Mouse (Mus musculus) limb, embryonic 13.5 days (tissue): ENCODE data around the gene Ccnc. TPM values are rescaled to one million over a fixed set of nuclear protein-coding genes. Genes with fewer than 3 reads are reported as not detected.

ENCODE experiments used
- ATAC-seq: fragments of 200-750 bp; cut with Nextera tagmentation; 2 replicates; pipeline ENCODE4 v1.8.0; 2017; ENCODE audit warnings: low read depth, moderate number of reproducible peaks, moderate TSS enrichment; ENCODE audit not compliant: low FRiP score
- H3K27ac ChIP-seq: fragments of 300-500 bp; sonication (generic); 2 replicates; pipeline ENCODE4 v1.5.1; 2015; ENCODE audit warnings: inconsistent platforms, mild to moderate bottlenecking, moderate library complexity
- H3K27me3 ChIP-seq: fragments of 300-500 bp; sonication (generic); 2 replicates; pipeline ENCODE4 v1.6.1; 2015; ENCODE audit warnings: mild to moderate bottlenecking, inconsistent platforms
- H3K36me3 ChIP-seq: fragments of 300-500 bp; sonication (generic); 2 replicates; pipeline ENCODE4 v1.6.1; 2015; ENCODE audit warnings: inconsistent platforms, mild to moderate bottlenecking, moderate library complexity
- H3K4me1 ChIP-seq: fragments of 300-500 bp; sonication (generic); 2 replicates; pipeline ENCODE4 v1.6.1; 2015; ENCODE audit warnings: inconsistent platforms
- H3K4me2 ChIP-seq: fragments of 300-500 bp; sonication (generic); replicated peaks from 2 replicates; pipeline ENCODE4 v1.6.1; 2015; ENCODE audit warnings: inconsistent platforms, mild to moderate bottlenecking, moderate library complexity
- H3K4me3 ChIP-seq: fragments of 300-500 bp; sonication (generic); 2 replicates; pipeline ENCODE4 v1.5.1; 2015; ENCODE audit warnings: moderate library complexity, mild to moderate bottlenecking, inconsistent platforms
- H3K9ac ChIP-seq: fragments of 300-500 bp; sonication (generic); 2 replicates; pipeline ENCODE4 v1.6.1; 2015; ENCODE audit warnings: mild to moderate bottlenecking, inconsistent platforms
- H3K9me3 ChIP-seq: fragments of 300-500 bp; sonication (generic); 2 replicates; pipeline ENCODE4 v1.6.1; 2016; ENCODE audit warnings: inconsistent platforms
- WGBS: fragments of 180-500 bp; shearing (Covaris S2); methylation state at CpG from one replicate; pipeline ENCODE4 v1.1.7; 2015; 5-methylcytosine and 5-hydroxymethylcytosine counted together
- polyA plus RNA-seq: library from polyadenylated mRNA; unstranded; fragments of >200 nt; fragmentation: Nextera tagmentation; extraction: Ambion mirVana; gene quantifications from 2 replicates; pipeline ENCODE4 v1.2.1, GENCODE M21; 2015

The Ccnc gene
- polyA plus RNA-seq, 1 experiment from 2014 or later = 45.0 TPM

GRCm38 (mm10) chr4:21745723-21746122, 18.2 kb downstream of the Ccnc start:
- Histone ChIP-seq H3K4me3 (no peak overlapping the region), H3K9me3 (no peaks in the 10 kb centered on the region), H3K4me2 (no peak overlapping the region), H3K27me3 (no peaks in the 10 kb centered on the region), H3K4me1 (no peaks in the 10 kb centered on the region), H3K36me3 (peaks cover 25% of the 10 kb centered on the region), H3K9ac (no peak overlapping the region), H3K27ac (no peak overlapping the region)
- no peak for ATAC-seq
- WGBS = 58% methylated on average over 5 of the region's 5 CpGs

GRCm38 (mm10) chr4:21755123-21755789, 27.8 kb downstream of the Ccnc start:
- Histone ChIP-seq H3K9ac (no peak overlapping the region), H3K36me3 (peaks cover 16% of the 10 kb centered on the region), H3K4me2 (no peak overlapping the region), H3K9me3 (no peaks in the 10 kb centered on the region; the same call in 1 of the 2 replicates), H3K4me3 (no peak overlapping the region), H3K4me1 (no peaks in the 10 kb centered on the region), H3K27me3 (no peaks in the 10 kb centered on the region), H3K27ac (no peak overlapping the region)
- ATAC-seq = no peak
- 71% methylated on average over 4 of the region's 4 CpGs for WGBS

GRCm38 (mm10) chr4:21758860-21759259, 31.4 kb downstream of the Ccnc start:
- H3K4me3 ChIP-seq = no peak overlapping the region
- 75% methylated on average over 1 of the region's 1 CpGs for WGBS
- ATAC-seq = no peak

GRCm38 (mm10) chr4:21761416-21762160, 34.1 kb downstream of the Ccnc start:
- no peak overlapping the region for H3K4me2 ChIP-seq
- H3K36me3 ChIP-seq = peaks cover 6% of the 10 kb centered on the region
- no peak overlapping the region for H3K27ac ChIP-seq
- H3K4me3 ChIP-seq = no peak overlapping the region
- 73% methylated on average over 9 of the region's 9 CpGs for WGBS
- H3K9ac ChIP-seq = no peak overlapping the region
- no peaks in the 10 kb centered on the region for H3K27me3 ChIP-seq
- 0 out of 2 replicates have a peak, but pooled peaks cover 6% of the 10 kb centered on the region for H3K4me1 ChIP-seq
- no peak for ATAC-seq
- no peaks in the 10 kb centered on the region; the same call in 1 of the 2 replicates for H3K9me3 ChIP-seq

More at GRCm38 (mm10) chr4:21758860-21759259, 31.4 kb downstream of the Ccnc start:
- no peaks in the 10 kb centered on the region for H3K4me1 ChIP-seq
- no peak overlapping the region for H3K9ac ChIP-seq
- no peak overlapping the region for H3K4me2 ChIP-seq
- H3K27me3 ChIP-seq = no peaks in the 10 kb centered on the region
- H3K36me3 ChIP-seq = peaks cover 6% of the 10 kb centered on the region
- H3K27ac ChIP-seq = no peak overlapping the region
- H3K9me3 ChIP-seq = no peaks in the 10 kb centered on the region; the same call in 1 of the 2 replicates

DNA sequence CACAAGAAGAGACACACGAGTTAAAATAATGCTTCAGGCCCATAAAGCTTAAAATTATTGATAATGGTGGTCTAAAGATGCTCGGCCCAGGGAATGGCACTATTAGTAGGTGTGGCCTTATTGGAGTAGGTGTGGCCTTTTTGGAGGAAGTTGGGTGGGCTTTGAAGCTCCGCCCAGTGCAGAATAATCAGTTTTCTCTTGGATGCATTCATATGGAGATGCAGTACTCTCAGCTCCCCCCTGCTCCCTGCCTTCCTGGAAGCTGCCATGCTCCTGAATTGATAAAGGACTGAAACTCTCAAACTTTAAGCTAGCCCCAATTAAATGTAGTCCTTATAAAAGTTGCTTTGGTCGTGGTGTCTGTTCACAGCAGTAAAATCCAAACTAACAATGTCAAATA, 36.3 kb downstream of the Ccnc start:
- 76% methylated on average over 4 of the region's 4 CpGs for WGBS
- Histone ChIP-seq H3K9me3 (no peaks in the 10 kb centered on the region; the same call in 1 of the 2 replicates), H3K4me1 (0 out of 2 replicates have a peak, but pooled peaks cover 7% of the 10 kb centered on the region), H3K27me3 (no peaks in the 10 kb centered on the region), H3K36me3 (peaks cover 5% of the 10 kb centered on the region), H3K4me2 (no peak overlapping the region), H3K9ac (no peak overlapping the region), H3K27ac (no peak overlapping the region), H3K4me3 (no peak overlapping the region)
- no peak for ATAC-seq

- Histone ChIP-seq H3K4me2 (peak overlapping the region; percentile 79), H3K4me3 (peak overlapping the region; percentile 56), H3K36me3 (no peaks in the 10 kb centered on the region), H3K9ac (peak overlapping the region; percentile 58), H3K27me3 (no peaks in the 10 kb centered on the region), H3K27ac (no peak overlapping the region), H3K9me3 (no peaks in the 10 kb centered on the region), H3K4me1 (0 out of 2 replicates have a peak, but pooled peaks cover 7% of the 10 kb centered on the region)
- WGBS = 25% methylated on average over 14 of the region's 14 CpGs
- no peak for ATAC-seq
These were observed 38.8 kb downstream of the Ccnc start for GRCm38 (mm10) chr4:21766171-21766862.

DNA sequence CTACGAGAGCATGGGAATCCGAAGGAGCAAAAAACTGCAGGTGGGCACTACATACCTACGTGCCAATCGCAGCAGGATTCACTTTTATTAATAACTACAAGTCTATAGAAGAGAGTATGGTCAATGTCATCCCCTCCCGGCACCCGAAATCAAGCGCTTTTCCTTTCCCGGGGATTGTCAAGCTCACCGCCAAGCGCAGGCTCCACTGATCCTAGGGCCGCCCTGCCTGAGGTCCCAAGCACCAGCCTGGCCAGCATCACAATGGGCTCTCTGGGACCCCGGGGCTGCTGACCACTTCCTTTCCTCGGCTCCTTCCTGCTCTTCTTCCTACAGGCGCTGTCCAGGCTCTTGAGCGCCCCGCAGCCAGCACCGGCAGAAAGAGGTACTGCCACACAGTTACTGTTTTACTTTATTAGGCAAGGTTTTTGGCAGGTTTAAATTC, 39.4 kb downstream of the Ccnc start, which contains the start of the genes Usp45 and Tstd3:
TSS of gene Usp45 (plus strand) at position 294 of the 442 bp plus-strand sequence.
TSS of gene Tstd3 (minus strand) at position 350 of the 442 bp plus-strand sequence.
- 3% methylated on average over 17 of the region's 17 CpGs for WGBS
- H3K9me3 ChIP-seq = no peaks in the 10 kb centered on the region
- peak within 1 kb of the TSS; percentile 56 for H3K4me3 ChIP-seq
- peak within 1 kb of the TSS; percentile 79 for H3K4me2 ChIP-seq
- 0 out of 2 replicates have a peak, but pooled peaks cover 7% of the 10 kb centered on the region for H3K4me1 ChIP-seq
- peak; percentile 84 for ATAC-seq
- no peaks in the 10 kb centered on the region for H3K27me3 ChIP-seq
- peak within 1 kb of the TSS; percentile 58 for H3K9ac ChIP-seq
- no peak within 1 kb of the TSS for H3K27ac ChIP-seq
- no peaks in the 10 kb centered on the region for H3K36me3 ChIP-seq

DNA sequence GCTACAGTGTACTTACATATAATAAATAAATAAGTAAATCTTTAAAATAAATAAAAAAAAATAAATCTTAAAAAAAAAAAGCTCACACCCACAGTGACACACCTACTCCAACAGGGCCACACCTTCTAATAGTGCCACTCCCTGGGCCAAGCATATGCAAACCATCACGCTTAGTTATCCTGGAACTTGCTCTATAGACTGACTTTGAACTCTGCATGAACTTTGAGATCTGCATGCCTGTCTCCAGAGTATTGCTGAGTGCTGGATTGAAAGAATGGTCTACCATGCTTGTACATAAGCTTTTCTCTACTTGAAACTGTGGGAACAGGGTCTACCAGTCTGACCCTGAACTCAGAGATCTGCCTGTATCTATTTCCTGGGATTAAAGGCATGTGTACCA, 43.6 kb downstream of the Ccnc start:
- no peak overlapping the region for H3K27ac ChIP-seq
- H3K4me2 ChIP-seq = no peak overlapping the region
- 0 out of 2 replicates have a peak, but pooled peaks cover 7% of the 10 kb centered on the region for H3K4me1 ChIP-seq
- WGBS = 82% methylated on average over 1 of the region's 1 CpGs
- no peaks in the 10 kb centered on the region for H3K36me3 ChIP-seq
- H3K9me3 ChIP-seq = no peaks in the 10 kb centered on the region
- H3K9ac ChIP-seq = no peak overlapping the region
- no peaks in the 10 kb centered on the region for H3K27me3 ChIP-seq
- no peak overlapping the region for H3K4me3 ChIP-seq
- ATAC-seq = no peak

GRCm38 (mm10) chr4:21772306-21772705, 44.8 kb downstream of the Ccnc start:
- Histone ChIP-seq H3K9ac (no peak overlapping the region), H3K27ac (no peak overlapping the region), H3K27me3 (no peaks in the 10 kb centered on the region), H3K4me1 (peaks cover 3% of the 10 kb centered on the region), H3K36me3 (no peaks in the 10 kb centered on the region), H3K9me3 (no peaks in the 10 kb centered on the region), H3K4me2 (no peak overlapping the region), H3K4me3 (no peak overlapping the region)
- WGBS = 98% methylated on average over 1 of the region's 1 CpGs
- ATAC-seq = no peak

GRCm38 (mm10) chr4:21776091-21776945, 48.8 kb downstream of the Ccnc start:
- peaks cover 6% of the 10 kb centered on the region for H3K36me3 ChIP-seq
- peak; percentile 97 for ATAC-seq
- under 1% methylated on average over 45 of the region's 46 CpGs for WGBS
- H3K27ac ChIP-seq = no peak overlapping the region
- H3K4me1 ChIP-seq = peaks cover 10% of the 10 kb centered on the region
- H3K9me3 ChIP-seq = no peaks in the 10 kb centered on the region
- no peaks in the 10 kb centered on the region for H3K27me3 ChIP-seq
- peak overlapping the region; percentile 63 for H3K4me2 ChIP-seq
- H3K4me3 ChIP-seq = peak overlapping the region; percentile 78
- H3K9ac ChIP-seq = peak overlapping the region; percentile 85

GRCm38 (mm10) chr4:21776946-21777265, 49.4 kb downstream of the Ccnc start:
- WGBS = 6% methylated on average over 9 of the region's 9 CpGs
- H3K27me3 ChIP-seq = no peaks in the 10 kb centered on the region
- peak overlapping the region; percentile 78 for H3K4me3 ChIP-seq
- H3K36me3 ChIP-seq = peaks cover 12% of the 10 kb centered on the region
- ATAC-seq = no peak
- no peak overlapping the region for H3K27ac ChIP-seq
- H3K4me1 ChIP-seq = peaks cover 10% of the 10 kb centered on the region
- H3K9me3 ChIP-seq = no peaks in the 10 kb centered on the region
- H3K9ac ChIP-seq = peak overlapping the region; percentile 85
- H3K4me2 ChIP-seq = peak overlapping the region; percentile 63
